1 mouse cellular context compared by ENCODE assay signal in the genomic region with DNA sequence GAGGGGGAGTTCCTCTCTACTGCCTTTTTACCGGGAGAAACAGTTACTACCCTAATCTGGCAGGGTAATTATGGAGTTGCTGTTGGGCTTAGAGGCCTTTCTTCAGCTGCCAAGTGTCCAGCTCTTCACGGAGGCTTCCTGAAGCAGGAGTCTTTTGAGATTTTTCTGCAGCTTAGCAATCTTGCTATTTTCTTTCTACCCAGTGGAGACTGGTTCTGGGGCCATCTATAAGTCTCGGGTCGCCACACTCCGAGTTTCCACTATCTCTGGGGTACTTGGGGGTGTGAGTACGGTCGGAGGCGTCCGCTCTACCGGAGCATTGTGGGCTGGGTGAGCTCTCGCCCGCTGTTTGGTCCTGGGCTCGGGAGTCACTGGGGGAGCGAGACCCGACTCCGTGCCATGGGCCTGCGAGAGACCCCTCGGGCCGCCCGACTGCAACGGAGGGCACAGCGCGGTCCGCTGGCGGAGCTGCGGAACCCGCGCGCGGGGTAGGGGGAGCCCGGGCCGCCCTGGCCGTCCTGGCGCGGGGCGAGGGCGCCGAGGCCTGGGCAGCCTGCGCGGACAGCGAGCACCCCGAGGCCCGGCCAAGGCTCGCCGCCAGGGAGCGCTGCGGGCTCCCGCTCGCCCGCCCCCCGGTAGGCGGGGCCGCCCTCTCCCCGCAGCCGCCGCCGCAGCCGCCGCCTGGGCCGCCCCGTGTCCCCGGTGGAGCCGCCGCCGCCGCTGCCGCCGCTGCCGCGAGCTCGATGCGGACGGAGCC.
TF ChIP-seq lines count a peak whose summit lies in the region.

A gene (plus strand): TSS at position 661 of the 757 bp plus-strand sequence.

TF ChIP-seq in CH12.LX, 34 proteins besides CTCF, POLR2A, EP300 and RAD21 (continued from another document):
- TF ChIP-seq ZC3H11A (IDR thresholded peaks at IDR 0.05; ENCODE audit: low read depth, low read length) (no peak), GABPA (IDR thresholded peaks at IDR 0.05; ENCODE audit: insufficient replicate concordance, low read depth, low read length) (no peak), RCOR1 (conservative IDR thresholded peaks at IDR 0.05; ENCODE audit: low read depth, low read length) (no peak), TBP (conservative IDR thresholded peaks at IDR 0.05; ENCODE audit: low read depth, low read length) (0 out of 2 replicates have a peak, but pooled peaks have one; percentile 50), NRF1 (IDR thresholded peaks at IDR 0.05; ENCODE audit: low read depth, low read length) (peak; percentile 51; the same call in 1 of the 2 replicates), POLR2AphosphoS2 (IDR thresholded peaks at IDR 0.05; ENCODE audit: low read depth, low read length) (no peak), UBTF (IDR thresholded peaks at IDR 0.05; ENCODE audit: low read depth, low read length) (0 out of 2 replicates have a peak, but pooled peaks have one; percentile 54), TCF12 (IDR thresholded peaks at IDR 0.05; ENCODE audit: low read depth, low read length) (peak; percentile 67)
